Mouse (Mus musculus) megakaryocyte progenitor cell, adult 5-6 weeks (primary cell): ENCODE results near the gene Shroom3. TPM values are rescaled to one million over a fixed set of nuclear protein-coding genes. Genes with fewer than 3 reads are reported as not detected.

Experiments used
- ATAC-seq: replicated peaks from 2 replicates; pipeline ENCODE4 v1.8.0; 2016; ENCODE audit warnings: mild to moderate bottlenecking, moderate TSS enrichment, inconsistent platforms; ENCODE audit not compliant: poor library complexity
- total RNA-seq, 2 experiments: library from RNA; stranded (forward) in 1 of 2; stranded (reverse) in 1 of 2; fragments of 157-497, 149-512 nt in 1 of 2; fragments of 200-1000 nt in 1 of 2; gene quantifications; 2 replicates each; pipeline versions ENCODE4 v1.2.3 to v1.2.4; 2015 to 2017

Shroom3 gene
- total RNA-seq, 2 experiments from 2014 or later, result 0.49 TPM; not detected in 1

- ATAC-seq, result no peak
Observed at GRCm38 (mm10) chr5:92796089-92796990, 113.1 kb downstream of the Shroom3 start.

GRCm38 (mm10) chr5:92797981-92798380, 114.7 kb downstream of the Shroom3 start:
- ATAC-seq, result no peak

- ATAC-seq, result no peak
Observed at GRCm38 (mm10) chr5:92804379-92804778, 121.1 kb downstream of the Shroom3 start.

GRCm38 (mm10) chr5:92808503-92809415, 125.5 kb downstream of the Shroom3 start:
- ATAC-seq, result peak; percentile 54

GRCm38 (mm10) chr5:92809416-92809750, 126.1 kb downstream of the Shroom3 start:
- ATAC-seq, result no peak

GRCm38 (mm10) chr5:92810922-92811533, 127.8 kb downstream of the Shroom3 start:
- ATAC-seq, result peak; percentile 63

GRCm38 (mm10) chr5:92811761-92812160, 128.5 kb downstream of the Shroom3 start:
- no peak for ATAC-seq

- ATAC-seq, result no peak
Observed at GRCm38 (mm10) chr5:92812936-92813335, 129.7 kb downstream of the Shroom3 start.

GRCm38 (mm10) chr5:92813562-92813961, 130.3 kb downstream of the Shroom3 start:
- ATAC-seq, result no peak

- ATAC-seq, result no peak
Observed at GRCm38 (mm10) chr5:92814621-92815020, 131.4 kb downstream of the Shroom3 start.

- ATAC-seq, result peak; percentile 44; the same call in 1 of the 2 replicates
Observed at GRCm38 (mm10) chr5:92817122-92817822, 134.0 kb downstream of the Shroom3 start.

- ATAC-seq, result no peak
Observed at GRCm38 (mm10) chr5:92821370-92821769, 138.1 kb downstream of the Shroom3 start.

- ATAC-seq, result no peak
Observed at GRCm38 (mm10) chr5:92823495-92823894, 140.3 kb downstream of the Shroom3 start.

GRCm38 (mm10) chr5:92824304-92825009, 141.2 kb downstream of the Shroom3 start:
- no peak for ATAC-seq

GRCm38 (mm10) chr5:92830391-92830790, 147.2 kb downstream of the Shroom3 start:
- no peak for ATAC-seq

- no peak for ATAC-seq
Observed at GRCm38 (mm10) chr5:92834513-92834912, 151.3 kb downstream of the Shroom3 start.

- no peak for ATAC-seq
Observed at GRCm38 (mm10) chr5:92837311-92837710, 154.1 kb downstream of the Shroom3 start.

GRCm38 (mm10) chr5:92838351-92838784, 155.1 kb downstream of the Shroom3 start:
- no peak for ATAC-seq

- ATAC-seq, result no peak
Observed at GRCm38 (mm10) chr5:92839314-92839713, 156.1 kb downstream of the Shroom3 start.

- no peak for ATAC-seq
Observed at GRCm38 (mm10) chr5:92841474-92841873, 158.2 kb downstream of the Shroom3 start.
